Mouse (Mus musculus) adrenal gland, postnatal 36 days (tissue): ENCODE data around the gene Olfr1499. TPM values are rescaled to one million over a fixed set of nuclear protein-coding genes. Genes with fewer than 3 reads are reported as not detected.
"Not testable (repeated sequence)": the region's sequence is repeated elsewhere in the genome, so short reads cannot be mapped to it uniquely, and the experiment has no call there.

ENCODE experiments used
- DNase-seq, 2 experiments: peaks; one replicate each; pipeline ENCODE4 v3.0.0; 2021; ENCODE audit warnings: mixed read lengths in 1 of 2
- long read RNA-seq, 2 experiments: library from polyadenylated mRNA; stranded (forward); transcript quantifications; one replicate each; pipeline ENCODE4 v2.0.0; 2021; ENCODE audit warnings: borderline sequencing depth in 2 of 2
- total RNA-seq, 2 experiments: library from RNA; stranded (reverse); gene quantifications; 2 replicates each; pipeline ENCODE4 v1.2.3; 2021

The Olfr1499 gene
- not detected for total RNA-seq
- long read RNA-seq, experiment 1: 0 reads
- long read RNA-seq, experiment 2: 0 reads

DNA sequence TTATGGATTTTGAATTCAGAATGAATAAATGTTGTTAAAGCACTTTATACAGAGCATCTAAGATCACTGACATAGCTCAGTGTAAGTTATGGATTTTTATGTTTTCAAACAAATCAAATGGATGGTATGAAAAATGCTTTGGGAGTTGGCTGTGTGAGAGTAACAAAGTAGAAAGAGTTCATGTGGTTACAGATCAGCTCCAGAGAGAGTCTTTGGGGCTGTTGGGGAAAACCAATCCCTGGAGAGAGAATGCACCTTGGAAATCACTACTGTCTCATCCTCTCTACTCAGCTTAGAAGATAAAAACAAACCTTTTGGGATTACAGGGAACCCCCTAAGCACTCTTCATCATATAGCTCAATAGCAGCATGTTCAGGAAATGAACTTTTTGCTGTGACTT, at the start of gene Olfr1499:
Olfr1499 (minus strand) TSS at position 101 of the 400 bp plus-strand sequence.
- no peak for DNase-seq

- no peak for DNase-seq
Measured at GRCm38 (mm10) chr19:13861495-13861894, 42.2 kb upstream of the Olfr1499 start, which contains the start of gene Olfr1502. Gene Olfr1502 (plus strand): TSS chr19:13861795.

GRCm38 (mm10) chr19:13850592-13850991, 31.3 kb upstream of the Olfr1499 start, which contains the start of gene Olfr1501:
Gene Olfr1501 (minus strand): TSS chr19:13850692.
- DNase-seq: not testable (repeated sequence)

DNA sequence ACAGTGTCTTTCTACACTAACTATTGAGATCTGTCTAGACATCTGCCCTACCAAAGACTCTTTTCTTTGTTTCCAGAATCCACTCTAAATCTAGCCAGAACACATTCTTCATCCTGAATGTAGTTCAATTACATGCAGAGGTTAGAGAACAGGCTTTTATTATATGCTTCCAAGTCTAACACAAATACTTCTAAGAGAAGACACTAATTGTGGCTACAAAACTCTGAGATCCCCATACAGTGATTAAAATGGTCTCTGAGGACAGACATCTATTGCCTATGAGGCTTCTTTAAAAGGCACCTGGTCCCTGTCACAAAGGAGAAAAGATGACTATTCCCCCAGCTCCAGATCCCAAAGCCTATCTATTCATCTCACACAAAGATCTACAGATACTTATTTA, 11.1 kb upstream of the Olfr1499 start, which contains the start of gene Olfr1500:
Olfr1500 (minus strand) TSS at position 101 of the 400 bp plus-strand sequence.
- no peak for DNase-seq

GRCm38 (mm10) chr19:13828447-13828846, 9.2 kb upstream of the Olfr1499 start:
- DNase-seq: no peak

DNA sequence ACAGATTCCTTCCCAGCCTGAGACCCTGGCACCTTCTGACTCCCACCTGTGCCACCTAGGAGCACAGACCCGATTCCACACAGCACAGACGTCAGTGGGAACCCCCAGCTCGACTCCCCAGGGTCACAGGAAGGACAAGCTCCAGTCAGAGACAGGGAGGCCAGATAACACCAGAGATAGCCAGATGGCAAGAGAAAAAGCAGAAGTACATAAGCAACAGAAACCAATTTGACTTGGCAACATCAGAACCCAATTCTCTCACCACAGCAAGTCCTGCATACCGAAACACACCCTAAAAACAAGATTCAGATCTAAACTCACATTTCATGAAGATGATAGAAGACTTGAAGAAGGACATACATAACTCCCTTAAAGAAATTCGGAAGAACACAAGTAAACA, 1.6 kb upstream of the Olfr1499 start:
- DNase-seq: no peak

GRCm38 (mm10) chr19:13818827-13819226, 420 bp downstream of the Olfr1499 start:
- no peak for DNase-seq

- DNase-seq: no peak
Measured at GRCm38 (mm10) chr19:13812823-13813222, 6.4 kb downstream of the Olfr1499 start.

GRCm38 (mm10) chr19:13805486-13805885, 13.8 kb downstream of the Olfr1499 start:
- DNase-seq: not testable (repeated sequence)

DNA sequence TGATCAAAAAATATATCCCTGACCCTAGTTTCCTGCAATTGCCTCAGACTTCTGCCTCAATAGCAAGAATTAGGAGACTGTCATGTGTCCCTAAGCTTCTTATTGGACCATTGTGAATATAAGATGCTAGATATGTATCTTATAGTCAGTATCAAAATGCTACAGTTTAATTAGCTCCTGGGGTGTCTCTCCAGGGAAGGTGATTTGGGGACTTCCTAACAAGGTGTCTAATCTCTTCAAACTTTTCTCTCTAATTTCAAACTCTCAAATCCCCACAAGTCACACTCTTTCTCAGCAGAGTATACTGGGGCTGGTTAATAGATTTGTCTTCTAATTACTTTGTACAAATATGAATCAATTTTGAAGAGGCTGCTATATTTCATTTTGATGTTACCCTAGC, 21.1 kb downstream of the Olfr1499 start, which contains the start of gene Olfr1497:
Olfr1497 (minus strand) TSS at position 101 of the 400 bp plus-strand sequence.
- no peak for DNase-seq

DNA sequence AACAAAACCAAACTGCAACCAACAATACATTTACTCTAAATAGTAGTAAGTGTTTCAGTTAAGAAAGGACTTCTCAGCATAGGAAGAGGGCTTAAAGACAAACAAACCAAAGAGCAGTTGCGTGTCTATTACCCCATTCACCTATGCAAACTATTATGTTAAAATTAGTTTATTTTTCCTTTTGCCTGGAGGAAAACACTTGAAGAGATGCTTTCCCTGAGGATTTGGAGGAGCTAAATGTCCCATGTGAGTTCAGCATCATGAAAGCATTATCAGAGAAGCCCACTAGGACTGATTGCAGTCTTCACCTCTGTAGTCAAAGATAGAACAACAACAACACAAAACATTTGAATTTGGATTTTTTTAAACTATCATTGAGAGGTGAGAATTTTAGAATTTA, 41.7 kb downstream of the Olfr1499 start, which contains the start of gene Olfr1496:
Olfr1496 (plus strand) TSS at position 301 of the 400 bp plus-strand sequence.
- DNase-seq: no peak

- DNase-seq: no peak
Measured at GRCm38 (mm10) chr19:13768565-13769276, 50.5 kb downstream of the Olfr1499 start.

DNA sequence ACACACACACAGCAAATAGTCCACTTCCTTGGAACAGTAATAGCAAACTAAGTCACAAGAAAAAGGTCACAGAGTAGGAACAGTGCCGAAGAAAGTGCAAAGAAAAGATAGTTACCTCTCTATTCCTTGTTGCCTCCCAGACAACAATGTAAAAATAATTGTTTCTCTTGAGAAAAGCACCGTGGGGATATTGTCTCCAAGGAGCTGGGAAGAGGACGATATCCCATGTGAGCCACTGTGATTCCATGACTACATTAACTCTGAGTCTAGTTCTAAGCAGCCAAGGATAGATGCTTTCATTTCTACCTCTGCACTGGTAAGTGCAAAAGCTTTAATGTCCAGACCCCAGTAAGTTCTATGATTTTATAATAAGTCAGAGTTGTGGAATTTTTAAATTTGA, 54.9 kb downstream of the Olfr1499 start, which contains the start of gene Olfr1495:
Olfr1495 (plus strand) TSS at position 301 of the 400 bp plus-strand sequence.
- no peak for DNase-seq

Other genes starting within 250 kb of the Olfr1499 start
- not detected for gene Olfr1484, start 235.9 kb downstream of the Olfr1499 start, total RNA-seq
- gene Olfr1487, start 202.1 kb downstream of the Olfr1499 start, total RNA-seq: not detected
- gene Olfr1489, start 187.8 kb downstream of the Olfr1499 start, total RNA-seq: not detected
- gene Olfr1490, start 168.4 kb downstream of the Olfr1499 start, total RNA-seq: not detected
- not detected for gene Olfr1491, start 122.2 kb downstream of the Olfr1499 start, total RNA-seq
- gene Olfr1493-ps1, start 96.2 kb downstream of the Olfr1499 start, total RNA-seq: not detected
- not detected for gene Olfr1494, start 79.7 kb downstream of the Olfr1499 start, total RNA-seq
- gene Olfr1495, start 54.8 kb downstream of the Olfr1499 start, total RNA-seq: not detected
- gene Olfr1496, start 41.6 kb downstream of the Olfr1499 start, total RNA-seq: not detected
- not detected for gene Olfr1497, start 21.2 kb downstream of the Olfr1499 start, total RNA-seq
- gene Olfr1500, start 11.0 kb upstream of the Olfr1499 start, total RNA-seq: not detected
- gene Olfr1501, start 31.2 kb upstream of the Olfr1499 start, total RNA-seq: not detected
- gene Olfr1502, start 42.3 kb upstream of the Olfr1499 start, total RNA-seq: not detected
- not detected for gene Olfr1504, start 78.5 kb upstream of the Olfr1499 start, total RNA-seq
- gene Olfr1505, start 94.1 kb upstream of the Olfr1499 start, total RNA-seq: not detected